Mouse (Mus musculus): ENCODE measurements around the gene Gm10800. TPM values are rescaled to one million over a fixed set of nuclear protein-coding genes. Genes with fewer than 3 reads are reported as not detected.
"Not testable (repeated sequence)": the region's sequence is repeated elsewhere in the genome, so short reads cannot be mapped to it uniquely, and the experiment has no call there.

The Gm10800 gene
- 3.2 and 9.8 TPM in 2 replicates for total RNA-seq (2014; rRNA removed)
- polyA plus RNA-seq (2015; fragmentation: Nextera tagmentation; extraction: Ambion mirVana): 0.82 TPM in 1 of 2 replicates, not detected in the other

GRCm38 (mm10) chr2:98667201-98667600, at the start of gene Gm10800:
TSS of gene Gm10800 (minus strand) at chr2:98667301.
- not testable (repeated sequence) for H3K4me3 ChIP-seq (ENCODE audit: low read depth, low read length); H3K4me1 ChIP-seq (ENCODE audit: insufficient read depth); ATAC-seq; H3K9ac ChIP-seq; H3K27ac ChIP-seq (ENCODE audit: low read depth, low read length); H3K36me3 ChIP-seq (ENCODE audit: insufficient read depth); H3K9me3 ChIP-seq (ENCODE audit: low read length); H3K27me3 ChIP-seq (ENCODE audit: insufficient read depth, low read length); H3K4me2 ChIP-seq (ENCODE audit: low read depth); DNase-seq
- WGBS: 91% methylated on average over 4 of the region's 4 CpGs

DNA sequence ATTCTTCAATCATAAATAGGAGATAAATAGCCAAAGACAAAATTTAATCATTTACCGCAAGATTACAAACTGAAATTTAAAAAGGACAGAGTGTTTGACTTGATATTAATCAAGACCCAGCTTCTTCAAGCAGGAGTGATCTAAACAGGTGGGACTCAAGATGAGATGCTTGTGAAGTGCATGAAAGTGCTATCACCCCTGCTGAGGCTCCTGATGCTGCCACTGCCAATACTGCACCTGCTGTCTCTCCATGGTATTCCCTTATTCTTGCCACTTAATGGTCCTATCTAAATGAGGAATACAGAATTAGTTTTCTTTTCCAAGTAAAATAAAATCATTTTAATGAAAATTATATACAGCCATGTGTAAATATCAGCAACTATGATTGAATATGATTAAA, 30.4 kb upstream of the Gm10800 start:
- no peak overlapping the region for H3K4me2 ChIP-seq (ENCODE audit: low read depth)
- DNase-seq (no peak), ATAC-seq (no peak)
- no peak for TF ChIP-seq CTCF (IDR thresholded peaks at IDR 0.05; ENCODE audit: low read depth)
- no peak overlapping the region for H3K27ac ChIP-seq (ENCODE audit: low read depth, low read length)
- H3K36me3 ChIP-seq (ENCODE audit: insufficient read depth): no peaks in the 10 kb centered on the region
- H3K4me3 ChIP-seq (ENCODE audit: low read depth, low read length): no peak overlapping the region
- no peaks in the 10 kb centered on the region for H3K27me3 ChIP-seq (ENCODE audit: insufficient read depth, low read length)
- H3K4me1 ChIP-seq (ENCODE audit: insufficient read depth): no peaks in the 10 kb centered on the region
- H3K9me3 ChIP-seq (ENCODE audit: low read length): no peaks in the 10 kb centered on the region
- no peak overlapping the region for H3K9ac ChIP-seq
- 97% methylated on average over 1 of the region's 1 CpGs for WGBS

GRCm38 (mm10) chr2:98661937-98662336, 5.2 kb downstream of the Gm10800 start, which contains the start of gene Gm10801:
TSS of gene Gm10801 (plus strand) at chr2:98662237.
- H3K36me3 ChIP-seq (ENCODE audit: insufficient read depth); H3K9me3 ChIP-seq (ENCODE audit: low read length); H3K4me2 ChIP-seq (ENCODE audit: low read depth); ATAC-seq; DNase-seq; H3K9ac ChIP-seq; H3K4me3 ChIP-seq (ENCODE audit: low read depth, low read length); H3K27ac ChIP-seq (ENCODE audit: low read depth, low read length); H3K27me3 ChIP-seq (ENCODE audit: insufficient read depth, low read length); H3K4me1 ChIP-seq (ENCODE audit: insufficient read depth): not testable (repeated sequence)
- WGBS: 80% methylated on average over 4 of the region's 5 CpGs

Other genes with a start within 250 kb of the Gm10800 start
- 1.1 and 2.5 TPM in 2 replicates for gene Gm10801, start 5.1 kb downstream of the Gm10800 start, total RNA-seq (2014; rRNA removed)
- gene Gm10801, start 5.1 kb downstream of the Gm10800 start, polyA plus RNA-seq (2015; fragmentation: Nextera tagmentation; extraction: Ambion mirVana): not detected in 2 replicates